Mouse (Mus musculus): ENCODE data around the gene Zscan18.

DNA sequence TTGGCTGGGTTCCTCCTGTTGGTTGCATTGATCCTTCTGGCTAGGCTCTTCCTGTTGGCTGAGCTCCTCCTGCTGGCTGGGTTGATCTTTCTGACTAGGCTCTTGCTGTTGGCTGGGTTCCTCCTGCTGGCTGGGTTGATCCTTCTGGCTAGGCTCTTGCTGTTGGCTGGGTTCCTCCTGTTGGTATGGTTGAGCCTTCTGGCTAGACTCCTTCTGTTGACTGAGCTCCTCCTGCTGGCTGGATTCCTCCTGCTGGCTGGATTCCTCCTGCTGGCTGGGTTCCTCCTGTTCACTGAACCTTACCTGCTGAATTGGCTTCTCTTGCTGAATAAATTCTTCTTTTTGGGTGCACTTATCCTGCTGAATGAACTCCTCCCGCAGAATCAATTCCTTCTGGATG is 28.8 kb downstream of the Zscan18 start:
- TF ChIP-seq CTCF (IDR thresholded peaks at IDR 0.05): no peak
- no peak for TF ChIP-seq POLR2A (IDR thresholded peaks at IDR 0.05; ENCODE audit: insufficient read depth, low read depth, low read length)
- TF ChIP-seq EP300 (IDR thresholded peaks at IDR 0.05; ENCODE audit: insufficient read depth, low read depth, low read length): no peak
